Mouse (Mus musculus) left cerebral cortex, postnatal 4 days (tissue): Measurements from ENCODE around the gene Acer3. TPM values are rescaled to one million over a fixed set of nuclear protein-coding genes. Genes with fewer than 3 reads are reported as not detected.
A peak's percentile ranks its signal among the peaks of the same experiment; 100 is the strongest.
"Not testable (repeated sequence)": the region's sequence is repeated elsewhere in the genome, so short reads cannot be mapped to it uniquely, and the experiment has no call there.

Experiments
- DNase-seq: peaks from one replicate; pipeline ENCODE4 v3.0.0-alpha.2; 2022
- intact Hi-C: fragments of 180-260 bp; cut with DNase I; formaldehyde crosslinking; loops from one replicate; pipeline ENCODE4 v1.15.1; 2025
- total RNA-seq, 2 experiments: library from RNA; stranded (reverse); gene quantifications; 2 replicates each; pipeline ENCODE4 v1.2.3; 2021

Gene Acer3
- total RNA-seq, 2 experiments from 2014 or later, result 10.1 to 10.6 TPM

DNA sequence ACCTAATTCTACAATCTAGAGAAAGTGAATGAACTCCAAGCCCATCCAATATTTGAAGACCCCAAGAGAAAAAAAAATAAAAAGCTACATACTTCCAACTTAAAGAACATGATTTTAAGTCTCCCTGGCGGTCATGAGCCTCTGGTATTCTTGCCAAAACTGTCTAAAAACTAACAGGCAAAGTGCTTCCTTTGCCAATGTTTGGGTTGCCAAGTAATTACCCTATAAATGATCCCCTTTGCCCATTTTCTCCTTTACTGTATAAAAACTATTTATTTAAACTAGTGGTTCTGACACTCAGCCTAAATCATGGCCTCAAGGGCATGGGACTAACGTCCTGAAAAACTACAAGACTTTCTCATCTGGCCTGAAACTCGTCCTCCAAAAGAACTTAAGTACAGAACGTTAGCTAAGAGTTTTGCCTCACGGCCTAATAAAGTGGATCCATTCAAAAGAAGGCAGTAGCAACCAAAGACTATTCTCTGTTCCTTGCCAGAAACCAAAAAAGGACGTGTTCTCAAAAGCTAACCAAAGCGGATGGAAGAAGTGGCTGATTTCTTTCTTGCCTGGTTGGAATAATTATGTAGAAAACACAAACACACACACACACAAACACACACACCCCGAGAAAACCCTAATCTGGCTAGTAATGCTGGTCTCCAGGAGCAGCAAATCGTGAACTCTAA lies 12.9 kb downstream of the Acer3 start:
- no peak for DNase-seq
- intact Hi-C loops, result no loop called here

DNA sequence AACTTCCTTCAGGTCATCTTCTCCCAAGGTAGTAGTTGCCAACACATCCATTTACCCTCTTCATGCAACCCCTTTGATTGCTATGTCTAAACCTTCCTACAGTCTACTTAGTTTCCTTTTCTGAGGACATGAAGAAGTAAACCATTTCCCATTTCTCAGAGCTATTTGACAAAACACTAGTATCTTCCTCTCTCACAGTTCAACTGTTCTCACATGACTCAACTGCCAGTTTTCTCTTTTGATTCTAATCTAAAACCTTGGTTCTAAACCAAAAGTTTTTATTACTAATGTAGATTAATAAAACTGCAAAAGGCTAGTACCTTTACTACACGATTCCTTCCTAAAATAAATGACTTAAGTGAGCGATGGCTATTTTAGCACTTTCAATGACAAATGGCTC lies 13.6 kb downstream of the Acer3 start:
- no peak for DNase-seq
- intact Hi-C loops, result no loop called here

DNA sequence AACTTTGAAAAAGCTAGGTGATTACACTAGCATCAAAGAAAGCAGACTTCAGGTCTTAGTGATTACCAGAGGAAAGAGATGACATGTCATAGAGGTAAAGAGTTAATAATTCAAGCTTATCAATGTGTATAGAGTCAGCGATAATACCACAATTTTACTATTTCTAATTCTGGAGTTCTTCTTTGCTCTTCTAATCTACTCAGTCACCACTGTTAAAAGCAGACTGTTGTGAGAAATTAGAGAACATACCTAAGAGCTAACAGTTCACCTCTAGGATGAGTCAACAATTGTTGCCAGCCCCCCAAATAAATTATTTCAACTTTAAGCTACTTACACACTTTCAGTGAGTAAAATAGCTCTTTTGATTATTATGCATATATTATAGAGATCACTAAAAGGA lies 28.1 kb downstream of the Acer3 start:
- intact Hi-C loops, result no loop called here
- DNase-seq, result no peak

- intact Hi-C loops, result no loop called here
- peak; percentile 14 for DNase-seq
These were observed 31.4 kb downstream of the Acer3 start for GRCm38 (mm10) chr7:98289585-98289984.

DNA sequence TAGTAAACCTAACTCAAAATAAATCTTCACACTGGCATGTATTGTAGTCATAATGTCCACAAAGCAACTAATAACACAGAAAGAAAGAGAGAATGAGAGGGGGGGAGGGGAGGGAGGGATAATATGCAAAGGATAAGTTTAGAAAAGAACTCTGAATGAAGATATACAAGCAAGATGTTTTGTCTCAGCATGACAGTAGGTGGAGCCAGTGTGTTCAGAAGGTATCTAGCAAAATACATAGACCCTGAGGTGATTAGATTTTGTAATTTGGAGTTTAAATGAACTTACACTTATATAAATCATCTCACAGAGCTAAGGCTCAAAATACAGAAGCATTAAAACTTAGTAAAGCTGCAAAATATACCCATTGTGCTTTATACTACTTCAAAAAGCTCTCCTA lies 44.7 kb downstream of the Acer3 start:
- intact Hi-C loops, result no loop called here
- DNase-seq, result no peak

DNA sequence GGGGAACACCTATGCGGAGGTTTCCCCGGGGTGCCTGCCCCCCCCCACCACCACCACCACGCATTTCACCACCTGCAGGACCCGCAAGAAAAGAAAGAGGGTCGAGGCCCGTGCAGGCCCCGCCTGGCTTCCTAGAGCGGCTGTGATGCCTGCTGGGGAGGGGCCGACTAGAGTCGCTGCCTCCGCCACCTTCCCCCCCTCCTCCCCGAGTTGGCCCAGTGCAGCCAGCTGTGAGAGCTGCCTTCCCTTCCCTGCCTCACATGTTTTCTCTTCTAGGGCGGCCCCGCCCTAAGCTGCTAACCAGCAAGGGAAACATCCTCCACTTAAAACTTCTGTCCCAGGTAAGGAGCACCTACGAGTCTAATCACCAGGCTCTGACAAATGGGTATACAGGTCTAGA lies 52.8 kb downstream of the Acer3 start:
- intact Hi-C loops, DNase-seq: not testable (repeated sequence)

DNA sequence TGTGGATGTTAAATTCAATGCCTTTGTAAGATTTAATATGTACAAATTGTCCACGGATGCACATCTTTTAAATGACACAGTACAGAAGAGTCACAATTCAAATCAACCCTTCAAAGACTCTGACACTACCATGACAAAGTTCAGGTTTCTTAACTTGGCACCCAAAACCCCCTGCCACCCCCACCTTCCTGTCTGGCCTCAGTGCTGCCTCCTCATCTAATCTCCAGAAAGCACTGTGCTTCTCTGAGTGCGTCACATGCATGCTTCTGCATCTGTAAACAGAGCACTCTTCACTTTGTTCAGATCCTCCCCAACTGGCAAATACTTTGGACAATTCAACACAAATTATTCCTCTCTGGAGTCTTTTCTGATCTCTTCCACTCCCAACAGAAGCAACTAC lies 68.5 kb downstream of the Acer3 start:
- intact Hi-C loops, result no loop called here
- DNase-seq, result no peak

- intact Hi-C loops, result no loop called here
- peak; percentile 89 for DNase-seq
These were observed 84.2 kb downstream of the Acer3 start for GRCm38 (mm10) chr7:98236686-98237359.

GRCm38 (mm10) chr7:98223796-98224195 lies 97.2 kb downstream of the Acer3 start:
- intact Hi-C loops, result no loop called here
- DNase-seq, result no peak

DNA sequence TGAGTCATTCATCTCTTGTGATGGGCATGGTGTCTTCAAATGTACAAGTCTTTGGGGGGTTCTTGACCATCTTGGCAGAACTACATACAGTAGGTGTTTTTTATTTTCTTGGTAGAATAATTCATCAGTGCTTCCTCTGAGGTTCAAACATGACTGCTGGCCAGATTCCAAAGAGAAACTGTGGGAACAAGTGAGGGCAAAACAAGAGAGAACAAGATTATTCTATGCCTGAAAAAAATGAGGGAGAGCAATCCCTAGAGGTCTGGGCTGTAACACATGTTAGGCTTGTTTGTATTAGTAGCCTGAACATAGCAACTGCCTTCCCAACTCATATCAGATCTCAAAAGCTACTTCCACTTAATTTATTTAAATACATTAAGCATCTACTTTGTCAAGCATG lies 104.3 kb downstream of the Acer3 start:
- intact Hi-C loops, result no loop called here
- DNase-seq, result no peak

DNA sequence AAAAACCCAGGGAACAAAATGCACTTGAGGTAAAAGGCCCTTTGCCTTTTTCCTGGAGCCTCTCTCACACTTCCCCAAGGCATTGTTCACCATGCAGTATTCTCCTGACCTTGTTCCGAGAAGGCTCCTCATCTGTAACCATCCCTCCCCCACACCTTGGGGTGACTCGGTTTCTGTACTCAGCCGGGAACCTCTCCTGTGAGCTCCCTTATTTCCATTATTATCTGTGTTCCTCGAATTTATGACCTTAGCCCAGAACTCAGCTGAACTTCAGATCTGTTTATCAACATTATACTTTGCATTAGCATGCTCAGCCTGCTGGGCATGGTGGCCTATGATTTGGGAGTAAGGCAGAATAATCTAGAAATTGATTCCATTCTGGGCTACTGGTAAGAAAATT lies 118.1 kb downstream of the Acer3 start:
- DNase-seq, result no peak
- intact Hi-C loops, result no loop called here

DNA sequence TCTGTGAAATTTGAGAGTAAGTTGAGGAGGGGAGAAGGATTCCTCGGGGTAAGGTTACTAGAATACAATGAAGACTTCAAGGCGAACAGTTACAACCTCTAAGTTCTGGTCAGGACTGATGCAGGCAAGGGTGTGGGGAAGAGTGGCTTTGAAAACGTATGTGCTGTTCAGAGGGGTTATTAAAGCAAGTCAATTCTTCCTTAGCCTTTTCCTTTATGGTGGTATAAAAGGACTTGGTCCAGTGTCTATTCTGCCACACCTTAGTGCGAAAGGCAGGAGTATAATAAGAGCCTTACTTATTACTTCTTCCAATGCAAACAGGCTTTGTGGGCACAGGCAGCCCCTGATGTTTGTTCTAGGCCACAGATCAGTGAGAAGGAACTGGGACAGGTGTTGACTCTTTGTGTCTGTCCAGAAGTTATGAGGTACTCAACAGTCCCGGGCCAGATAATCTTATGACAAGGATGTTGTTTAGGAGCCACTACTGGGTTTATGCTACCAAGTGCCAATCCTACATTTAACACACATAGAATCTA lies 119.4 kb downstream of the Acer3 start:
- intact Hi-C loops, result no loop called here
- no peak for DNase-seq

DNA sequence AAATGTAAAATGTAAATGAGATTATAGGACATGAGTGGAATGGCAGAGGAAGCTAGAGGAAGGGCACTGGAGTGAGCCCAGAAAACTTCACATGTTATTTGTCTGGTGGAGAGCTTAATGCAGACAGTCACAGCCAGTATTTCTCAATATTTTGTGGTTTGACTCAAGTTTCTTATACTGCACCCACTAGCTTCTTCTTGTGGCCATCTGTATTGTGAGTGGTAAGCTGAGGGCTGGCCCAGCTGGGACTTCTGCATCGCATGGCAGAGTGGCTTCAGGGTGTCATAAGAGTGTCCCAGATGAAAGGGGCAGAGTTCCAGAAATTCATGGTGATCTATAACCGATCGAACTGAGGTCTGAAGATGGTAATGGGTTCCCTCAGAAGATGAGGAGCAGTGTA lies 120.6 kb downstream of the Acer3 start:
- intact Hi-C loops, result no loop called here
- DNase-seq, result no peak

GRCm38 (mm10) chr7:98199381-98199780 lies 121.6 kb downstream of the Acer3 start, which contains the start of gene B3gnt6:
B3gnt6 (minus strand) TSS chr7:98199481.
- DNase-seq, result no peak
- intact Hi-C loops, result no loop called here

- no peak for DNase-seq
- intact Hi-C loops, result no loop called here
These were observed 125.7 kb downstream of the Acer3 start for GRCm38 (mm10) chr7:98195151-98195801.

- DNase-seq, result peak; percentile 14
- intact Hi-C loops, result no loop called here
These were observed 126.8 kb downstream of the Acer3 start for GRCm38 (mm10) chr7:98194026-98194792.

- intact Hi-C loops, result no loop called here
- DNase-seq, result peak; percentile 39
These were observed 127.4 kb downstream of the Acer3 start for GRCm38 (mm10) chr7:98193515-98194025.

DNA sequence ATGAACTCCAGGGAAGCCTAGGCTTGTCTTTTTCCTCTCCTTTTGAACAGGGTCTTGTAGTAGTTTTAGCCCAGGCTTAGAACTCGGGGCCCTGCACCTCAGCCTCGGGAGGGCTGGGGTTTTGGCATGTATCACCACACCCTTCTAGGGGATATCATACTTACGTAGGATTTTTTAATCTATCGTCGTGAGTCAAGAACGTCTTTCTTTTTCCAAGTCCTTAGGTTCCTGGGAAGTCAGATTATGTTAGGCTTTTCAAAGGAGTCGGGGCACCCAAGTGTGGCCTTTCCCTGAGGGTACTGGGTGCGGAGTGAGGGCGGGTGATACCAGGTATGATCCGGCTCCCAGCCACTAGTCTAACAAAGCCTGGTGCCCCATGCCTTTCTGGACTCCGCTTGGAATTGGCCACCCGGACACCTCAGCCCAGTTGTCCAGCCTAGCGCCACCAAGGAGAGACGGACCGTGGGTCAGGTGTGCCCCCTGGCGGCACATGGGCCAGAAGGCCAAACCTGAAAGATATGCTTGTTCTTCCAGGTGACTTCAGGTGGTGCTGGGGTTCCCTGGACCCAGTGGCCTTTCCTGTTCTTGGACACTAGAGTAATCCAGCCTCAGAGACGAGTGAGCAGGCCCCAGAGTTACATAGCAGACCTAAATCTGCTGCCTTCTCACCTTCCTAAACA lies 129.3 kb downstream of the Acer3 start:
- intact Hi-C loops, result no loop called here

GRCm38 (mm10) chr7:98190578-98190977 lies 130.4 kb downstream of the Acer3 start:
- intact Hi-C loops, result no loop called here
- no peak for DNase-seq

More for the DNA sequence above, 129.3 kb downstream of the Acer3 start:
- DNase-seq, result no peak

DNA sequence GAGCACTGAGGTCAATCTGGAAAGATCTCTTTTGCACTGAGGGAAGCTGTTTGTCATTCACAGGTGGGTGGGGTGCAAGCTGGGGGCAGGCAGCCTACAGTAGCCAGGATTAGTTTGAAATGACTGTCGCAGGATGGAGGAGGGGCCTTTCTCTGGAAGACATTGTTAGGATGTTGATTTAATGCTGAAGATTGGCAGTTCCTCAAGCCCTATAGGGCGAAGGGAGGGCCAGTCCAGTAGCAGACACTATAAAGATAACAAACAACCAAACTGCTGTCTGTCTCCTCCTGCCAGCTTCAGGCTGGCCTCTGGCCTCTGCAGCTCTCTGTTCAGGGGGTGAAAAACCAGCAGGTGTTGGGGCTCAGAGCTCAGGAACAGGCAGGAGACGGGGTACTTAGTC lies 131.3 kb downstream of the Acer3 start:
- intact Hi-C loops, result no loop called here
- DNase-seq, result no peak
